10 mouse cellular contexts compared by ENCODE assay signal in the genomic region with DNA sequence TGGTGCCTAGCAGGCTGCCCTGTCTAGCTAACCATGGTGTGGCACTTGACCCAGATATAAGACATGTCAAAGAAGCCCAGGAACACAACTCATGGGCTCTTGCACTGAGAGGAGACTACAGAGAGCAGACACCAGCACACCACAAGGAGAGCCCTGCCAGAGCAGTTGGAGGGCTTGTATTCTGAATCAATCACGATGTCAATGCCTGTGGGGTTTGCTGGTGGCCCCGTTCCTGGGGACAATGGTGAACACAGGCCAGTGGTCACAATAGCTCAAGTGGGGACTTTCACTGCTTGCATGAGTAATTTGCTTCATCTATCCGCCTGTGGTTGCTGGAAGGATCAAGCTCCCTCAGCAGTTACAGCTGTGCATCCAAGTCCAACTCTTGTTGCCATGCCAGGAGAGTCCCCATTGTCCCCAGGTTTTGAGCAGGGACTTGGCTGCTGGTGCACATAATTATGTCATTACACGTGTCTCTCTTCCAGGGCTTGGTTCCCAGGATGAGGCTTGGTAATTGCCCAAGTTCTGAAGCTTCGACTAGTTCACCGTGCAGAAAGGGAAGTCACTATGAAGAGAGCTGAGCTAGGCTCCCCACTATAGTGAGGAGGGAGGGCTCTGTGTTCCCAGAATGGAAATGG.
DNase-seq lines count a peak whose midpoint lies in the region; ATAC-seq and TF ChIP-seq lines count a peak whose summit lies in the region.
"Had no signal": no experiment of that assay in that cellular context is flagged by ENCODE, and none has a peak within 500 bp of the region (broad histone marks: within the 10 kb centered on the region; RNA-seq: fewer than 3 reads in every experiment).

No protein-coding gene starts in this region.

- H3K4me3 ChIP-seq in CH12.LX (replicated peaks in 1 of 3; ENCODE audit: low read depth in 2 of 3, low read length in 2 of 3, poor library complexity in 1 of 3): no peak overlapping the region
- no peak overlapping the region for H3K4me3 ChIP-seq in gastrocnemius, adult 2 months
- H3K4me3 ChIP-seq in kidney, embryonic 14.5 days (ENCODE audit: low read length): no peak overlapping the region

- H3K79me2 ChIP-seq in CH12.LX (replicated peaks; ENCODE audit: control insufficient read depth, extremely low read depth, insufficient read depth, poor library complexity, severe bottlenecking): no peaks in the 10 kb centered on the region

- ATAC-seq in kidney, embryonic 14.5 days (ENCODE audit: low FRiP score, low TSS enrichment): no peak

- peaks cover 0 to 48% of the 10 kb centered on the region in 2 experiments for H3K36me3 ChIP-seq in CH12.LX (replicated peaks in 1 of 2; ENCODE audit: control insufficient read depth in 1 of 2, insufficient read depth in 1 of 2, low read length in 1 of 2)
- H3K36me3 ChIP-seq in kidney, embryonic 14.5 days (ENCODE audit: control insufficient read depth, insufficient read depth, low read length): no peaks in the 10 kb centered on the region

- dilution Hi-C loops in CH12.LX (cut with MboI; ENCODE audit: extremely low pct_ligation_motif_present, extremely low pct_unique_long_range_greater_than_20kb, low sequenced_read_pairs): no loop called here

- H3K27ac ChIP-seq in CH12.LX (ENCODE audit: insufficient read depth, low read depth): peak overlapping the region; percentile 20; the same call in 1 of the 2 replicates
- no peak overlapping the region for H3K27ac ChIP-seq in gastrocnemius, adult 2 months
- H3K27ac ChIP-seq in kidney, embryonic 14.5 days (ENCODE audit: low read depth, low read length): no peak overlapping the region

- H3K4me2 ChIP-seq in CH12.LX (ENCODE audit: insufficient read depth, low read depth, poor library complexity, severe bottlenecking): no peak overlapping the region
- H3K4me2 ChIP-seq in kidney, embryonic 14.5 days (replicated peaks; ENCODE audit: low read depth, low read length): no peak overlapping the region
- H3K4me2 ChIP-seq: lung, embryonic 14.5 days had no signal

- peak; percentile 21 for DNase-seq in cerebellum, adult 11-12 months
- no peak for DNase-seq in cerebellum, adult 11 months
- DNase-seq in CH12.LX (ENCODE audit: extremely low read depth): no peak
- peak; percentile 61 for DNase-seq in gastrocnemius, adult 2 months
- DNase-seq in layer of hippocampus, postnatal 36 days: peak; percentile 56 to 60
- no peak for DNase-seq in kidney, postnatal 14 days
- DNase-seq in T-cell, adult 2 months (ENCODE audit: low spot score): no peak
- DNase-seq: adrenal gland, adult 8-10 months; lung, embryonic 14.5 days had no signal

- no peak for TF ChIP-seq CTCF in CH12.LX (conservative IDR thresholded peaks at IDR 0.05 in 1 of 2, IDR thresholded peaks at IDR 0.05 in 1 of 2; ENCODE audit: low read depth in 2 of 2, low read length in 2 of 2)
- TF ChIP-seq CTCF in gastrocnemius, adult 2 months (IDR thresholded peaks at IDR 0.05): no peak

- no peak for TF ChIP-seq RAD21 in CH12.LX (IDR thresholded peaks at IDR 0.05; ENCODE audit: low read depth, low read length)

- no peak overlapping the region for H3K9ac ChIP-seq in CH12.LX (ENCODE audit: insufficient read depth, low read depth)
- no peak overlapping the region for H3K9ac ChIP-seq in kidney, embryonic 14.5 days (ENCODE audit: low read depth, low read length)
- H3K9ac ChIP-seq: lung, embryonic 14.5 days had no signal

- TF ChIP-seq POLR2A in CH12.LX (IDR thresholded peaks at IDR 0.05; ENCODE audit: low read depth, low read length): no peak

- intact Hi-C loops in gastrocnemius, adult 2 months (cut with DNase I): no loop called here

- in situ Hi-C loops in CH12.LX (cut with MboI; ENCODE audit: low pct_ligation_motif_present, low pct_unique_long_range_greater_than_20kb, low sequenced_read_pairs): no loop called here

- no peak for TF ChIP-seq EP300 in CH12.LX (IDR thresholded peaks at IDR 0.05; ENCODE audit: low read length)

- no peaks in the 10 kb centered on the region for H3K9me3 ChIP-seq in CH12.LX (replicated peaks; ENCODE audit: low read length)
- no peaks in the 10 kb centered on the region for H3K9me3 ChIP-seq in kidney, embryonic 14.5 days (ENCODE audit: control insufficient read depth, low read length)

- peaks cover 6 to 44% of the 10 kb centered on the region in 2 experiments; a peak in 3 of 4 replicates for H3K4me1 ChIP-seq in CH12.LX (ENCODE audit: control insufficient read depth in 1 of 2, insufficient read depth in 2 of 2)
- H3K4me1 ChIP-seq in kidney, embryonic 14.5 days (ENCODE audit: control insufficient read depth, insufficient read depth, low read length): 0 out of 2 replicates have a peak, but pooled peaks cover 4% of the 10 kb centered on the region

- WGBS in kidney, embryonic 14.5 days: 82% methylated on average over 6 of the region's 6 CpGs

- H3K27me3 ChIP-seq in CH12.LX (replicated peaks): no peaks in the 10 kb centered on the region
- no peaks in the 10 kb centered on the region for H3K27me3 ChIP-seq in kidney, embryonic 14.5 days (ENCODE audit: control insufficient read depth, insufficient read depth, low read length)

TF ChIP-seq in CH12.LX, 34 proteins besides CTCF, POLR2A, EP300 and RAD21:
- TF ChIP-seq HCFC1 (IDR thresholded peaks at IDR 0.05; ENCODE audit: low read depth, low read length): no peak
- no peak for TF ChIP-seq MAZ (IDR thresholded peaks at IDR 0.05; ENCODE audit: low read depth, low read length)
- no peak for TF ChIP-seq ZC3H11A (IDR thresholded peaks at IDR 0.05; ENCODE audit: low read depth, low read length)

Comparison
In these comparisons a context has a peak if more than half of its experiments do, and no peak if none do; other contexts are left out.
1. DNase-seq: peak in cerebellum, adult 11-12 months (single experiment), gastrocnemius, adult 2 months (single experiment) and layer of hippocampus, postnatal 36 days (2 of 2); none in cerebellum, adult 11 months (single experiment), CH12.LX (single experiment), kidney, postnatal 14 days (single experiment) and T-cell, adult 2 months (single experiment).